Mouse (Mus musculus) MEL (cell line): Measurements from ENCODE around the gene Thada.
"Not testable (repeated sequence)": the region's sequence is repeated elsewhere in the genome, so short reads cannot be mapped to it uniquely, and the experiment has no call there.

ENCODE experiments used
- CHD2 ChIP-seq: IDR thresholded peaks from 2 replicates; pipeline ENCODE4 v1.6.1; 2011; ENCODE audit warnings: low read length, improper control_type of control experiment
- CTCF ChIP-seq, 3 experiments: IDR thresholded peaks in 2 of 3; conservative IDR thresholded peaks in 1 of 3; 2 replicates each; pipeline ENCODE4 v1.5.1; 2011 to 2012; ENCODE audit warnings: low read length in 3 of 3, low read depth in 2 of 3, mild to moderate bottlenecking in 2 of 3, improper control_type of control experiment in 1 of 3, inconsistent platforms in 1 of 3, mixed read lengths in 1 of 3, moderate library complexity in 1 of 3; ENCODE audit not compliant: control insufficient read depth in 1 of 3, insufficient read depth in 1 of 3, poor library complexity in 1 of 3, severe bottlenecking in 1 of 3
- ELF1 ChIP-seq: IDR thresholded peaks from 2 replicates; pipeline ENCODE4 v1.6.1; 2014; ENCODE audit warnings: low read depth, mild to moderate bottlenecking, inconsistent platforms, low read length, improper control_type of control experiment, moderate library complexity
- MAX ChIP-seq: IDR thresholded peaks from 2 replicates; pipeline ENCODE4 v1.6.1; 2011; ENCODE audit warnings: low read length, improper control_type of control experiment
- SMC3 ChIP-seq: IDR thresholded peaks from 2 replicates; pipeline ENCODE4 v1.6.1; 2011; ENCODE audit warnings: low read depth, low read length, improper control_type of control experiment
- TBP ChIP-seq: IDR thresholded peaks from 2 replicates; pipeline ENCODE4 v1.8.0; 2011; ENCODE audit warnings: low read depth, low read length, improper control_type of control experiment
- USF1 ChIP-seq: IDR thresholded peaks from 2 replicates; pipeline ENCODE4 v1.6.1; 2014; ENCODE audit warnings: low read depth, mild to moderate bottlenecking, inconsistent platforms, low read length, improper control_type of control experiment, moderate library complexity

DNA sequence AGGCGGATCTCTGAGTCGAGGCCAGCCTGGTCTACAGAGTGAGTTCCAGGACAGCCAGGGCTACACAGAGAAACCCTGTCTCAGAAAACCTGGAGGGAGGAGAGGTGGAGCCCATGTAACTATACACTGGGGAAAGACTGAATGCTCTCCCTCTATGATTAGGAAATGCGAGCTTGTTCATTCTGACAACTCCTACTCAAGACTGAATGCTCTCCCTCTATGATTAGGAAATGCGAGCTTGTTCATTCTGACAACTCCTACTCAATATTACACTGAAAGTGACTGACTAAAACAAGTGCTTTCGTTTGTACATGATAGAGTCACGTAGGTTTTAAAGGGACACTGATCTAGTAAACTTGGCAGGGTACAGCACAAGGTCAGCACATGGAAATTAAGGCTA is 174.8 kb downstream of the Thada start:
- TF ChIP-seq MAX; CTCF (IDR thresholded peaks at IDR 0.05 in 2 of 3, conservative IDR thresholded peaks at IDR 0.05 in 1 of 3; ENCODE audit: control insufficient read depth in 1 of 3, insufficient read depth in 1 of 3, low read depth in 2 of 3, low read length in 3 of 3, poor library complexity in 1 of 3, severe bottlenecking in 1 of 3); ELF1; USF1; TBP; CHD2; SMC3: not testable (repeated sequence)
